Mouse (Mus musculus) neural tube, embryonic 14.5 days (tissue): ENCODE measurements around the gene Gas1. TPM values are rescaled to one million over a fixed set of nuclear protein-coding genes. Genes with fewer than 3 reads are reported as not detected.

Experiments
- ATAC-seq: fragments of 200-750 bp; cut with Nextera tagmentation; 2 replicates; pipeline ENCODE4 v1.8.0; 2017; ENCODE audit warnings: low read depth, mild to moderate bottlenecking, moderate TSS enrichment, moderate library complexity
- H3K27ac ChIP-seq: fragments of 300-500 bp; sonication (generic); 2 replicates; pipeline ENCODE4 v1.5.1; 2014; ENCODE audit warnings: low read depth, mild to moderate bottlenecking, control low read depth, low read length, moderate library complexity, mixed read lengths
- H3K27me3 ChIP-seq: fragments of 300-500 bp; sonication (generic); 2 replicates; pipeline ENCODE4 v1.6.1; 2014; ENCODE audit warnings: low read length; ENCODE audit not compliant: control insufficient read depth, insufficient read depth
- H3K36me3 ChIP-seq: fragments of 300-500 bp; sonication (generic); 2 replicates; pipeline ENCODE4 v1.6.1; 2014; ENCODE audit warnings: low read length, mixed read lengths; ENCODE audit not compliant: control insufficient read depth, insufficient read depth
- H3K4me1 ChIP-seq: fragments of 300-500 bp; sonication (generic); 2 replicates; pipeline ENCODE4 v1.6.1; 2014; ENCODE audit warnings: low read length; ENCODE audit not compliant: control insufficient read depth, insufficient read depth
- H3K4me2 ChIP-seq: fragments of 300-500 bp; sonication (generic); 2 replicates; pipeline ENCODE4 v1.6.1; 2014; ENCODE audit warnings: mild to moderate bottlenecking, low read depth, low read length, control low read depth
- H3K4me3 ChIP-seq: fragments of 300-500 bp; sonication (generic); 2 replicates; pipeline ENCODE4 v1.5.1; 2014; ENCODE audit warnings: low read depth, low read length, control low read depth, mixed read lengths
- H3K9ac ChIP-seq: fragments of 300-500 bp; sonication (generic); replicated peaks from 2 replicates; pipeline ENCODE4 v1.6.1; 2014; ENCODE audit warnings: low read depth, mild to moderate bottlenecking, control low read depth, low read length, mixed read lengths
- H3K9me3 ChIP-seq: fragments of 300-500 bp; sonication (generic); 2 replicates; pipeline ENCODE4 v1.6.1; 2016; ENCODE audit warnings: low read length; ENCODE audit not compliant: control insufficient read depth
- WGBS: fragments of 180-500 bp; shearing (Covaris S2); extraction: QIAGEN DNeasy Blood & Tissue Kit; methylation state at CpG from one replicate; pipeline ENCODE4 v1.1.7; 2014; 5-methylcytosine and 5-hydroxymethylcytosine counted together
- polyA plus RNA-seq: library from polyadenylated mRNA; unstranded; fragments of >200 nt; fragmentation: Nextera tagmentation; extraction: Ambion mirVana; gene quantifications from 2 replicates; pipeline ENCODE4 v1.2.1, GENCODE M21; 2014

The Gas1 gene
- polyA plus RNA-seq, 1 experiment from 2014 or later, result 11.5 TPM

DNA sequence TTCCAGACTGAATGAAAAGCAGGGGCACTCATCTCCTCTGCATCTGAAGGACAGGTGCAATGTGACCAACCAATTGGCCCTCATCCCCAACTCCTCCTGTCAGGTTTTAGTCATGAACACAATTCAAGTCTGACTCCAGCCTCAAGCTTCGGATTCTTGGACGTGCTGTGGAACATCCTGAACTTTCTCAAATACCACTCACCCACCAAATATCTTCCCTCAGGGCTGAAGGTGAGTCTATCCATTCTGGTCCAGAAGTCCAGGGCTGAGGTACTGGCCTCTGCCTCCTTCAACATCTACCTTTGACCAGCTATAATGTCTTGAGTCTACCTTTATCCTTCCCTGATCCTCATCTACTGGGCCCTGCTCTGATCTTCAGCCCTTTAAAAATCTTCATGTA, 8.1 kb downstream of the Gas1 start:
- no peak overlapping the region for H3K9ac ChIP-seq
- H3K36me3 ChIP-seq, result no peaks in the 10 kb centered on the region
- WGBS, result 95% methylated on average over 2 of the region's 2 CpGs
- no peaks in the 10 kb centered on the region for H3K27me3 ChIP-seq
- no peak overlapping the region for H3K4me2 ChIP-seq
- peaks cover 7% of the 10 kb centered on the region; the same call in 1 of the 2 replicates for H3K4me1 ChIP-seq
- H3K9me3 ChIP-seq, result no peaks in the 10 kb centered on the region
- no peak overlapping the region for H3K27ac ChIP-seq
- H3K4me3 ChIP-seq, result no peak overlapping the region
- ATAC-seq, result no peak

DNA sequence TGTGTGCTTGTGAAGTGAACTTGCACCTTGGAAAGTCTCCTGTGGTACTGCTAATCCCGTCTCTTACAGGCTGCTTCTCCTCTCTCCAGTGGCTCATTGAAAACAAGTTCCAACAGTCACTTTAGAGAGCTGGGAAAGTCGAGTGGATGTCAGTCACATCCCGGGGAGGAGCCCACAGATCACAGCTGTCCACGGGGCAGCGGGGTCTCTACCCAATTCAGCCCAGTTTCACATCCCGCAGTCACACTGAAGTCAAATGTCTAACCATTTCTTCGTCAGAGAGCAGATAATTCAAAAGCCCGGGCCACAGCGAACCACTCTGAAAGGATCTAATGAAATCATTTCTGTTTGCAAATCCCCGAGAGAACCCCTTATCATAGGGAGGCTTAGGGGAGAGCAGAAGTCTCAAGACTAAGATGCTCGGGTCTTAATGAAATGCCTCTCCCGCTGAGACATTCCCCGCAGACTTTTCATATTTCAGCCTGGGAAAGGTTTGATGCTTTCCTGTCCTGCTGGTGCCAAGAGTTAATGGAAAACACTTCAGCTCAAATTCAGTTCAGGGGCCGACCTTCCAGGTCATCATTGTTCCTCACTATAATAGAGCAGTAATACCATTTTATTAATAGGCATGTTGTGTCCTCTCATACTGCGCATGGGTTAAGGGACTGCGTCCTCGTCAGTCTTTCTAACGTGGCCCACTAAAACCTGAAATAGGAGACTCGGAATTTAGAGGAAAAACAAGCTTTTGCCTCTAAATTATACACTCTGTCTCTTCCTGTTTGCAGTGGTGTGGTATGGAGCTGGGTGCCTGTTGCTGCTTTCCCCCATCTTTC, 20.7 kb downstream of the Gas1 start:
- WGBS, result 26% methylated on average over 19 of the region's 19 CpGs
- Histone ChIP-seq H3K27ac (no peak overlapping the region), H3K27me3 (no peaks in the 10 kb centered on the region), H3K4me2 (no peak overlapping the region), H3K36me3 (no peaks in the 10 kb centered on the region), H3K4me3 (no peak overlapping the region), H3K9me3 (no peaks in the 10 kb centered on the region), H3K9ac (no peak overlapping the region; the same call in 1 of the 2 replicates), H3K4me1 (no peaks in the 10 kb centered on the region)
- ATAC-seq, result no peak

DNA sequence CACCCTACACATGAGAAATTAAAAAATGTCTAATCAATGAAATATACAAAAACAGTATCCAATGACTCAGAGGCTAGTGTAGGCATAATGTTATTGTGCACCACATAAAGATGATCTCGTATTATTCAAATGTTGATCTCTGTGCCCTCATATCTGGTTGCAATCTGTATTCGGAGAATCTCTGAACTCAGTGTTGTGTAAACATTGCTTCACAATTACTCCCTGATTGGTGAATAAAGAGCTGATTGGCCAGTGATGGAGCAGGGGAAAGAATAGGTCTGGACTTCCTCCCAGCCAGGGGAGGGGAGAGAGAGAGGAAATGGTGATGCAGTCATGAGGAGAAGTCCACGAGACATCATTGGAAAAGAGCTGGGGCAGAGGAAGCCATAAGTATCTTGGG, 23.0 kb downstream of the Gas1 start:
- ATAC-seq, result no peak
- no peak overlapping the region for H3K9ac ChIP-seq
- H3K36me3 ChIP-seq, result no peaks in the 10 kb centered on the region
- no peaks in the 10 kb centered on the region for H3K4me1 ChIP-seq
- no peaks in the 10 kb centered on the region for H3K9me3 ChIP-seq
- H3K27me3 ChIP-seq, result no peaks in the 10 kb centered on the region
- no peak overlapping the region for H3K4me2 ChIP-seq
- no peak overlapping the region for H3K4me3 ChIP-seq
- 92% methylated on average over 3 of the region's 3 CpGs for WGBS
- no peak overlapping the region for H3K27ac ChIP-seq

DNA sequence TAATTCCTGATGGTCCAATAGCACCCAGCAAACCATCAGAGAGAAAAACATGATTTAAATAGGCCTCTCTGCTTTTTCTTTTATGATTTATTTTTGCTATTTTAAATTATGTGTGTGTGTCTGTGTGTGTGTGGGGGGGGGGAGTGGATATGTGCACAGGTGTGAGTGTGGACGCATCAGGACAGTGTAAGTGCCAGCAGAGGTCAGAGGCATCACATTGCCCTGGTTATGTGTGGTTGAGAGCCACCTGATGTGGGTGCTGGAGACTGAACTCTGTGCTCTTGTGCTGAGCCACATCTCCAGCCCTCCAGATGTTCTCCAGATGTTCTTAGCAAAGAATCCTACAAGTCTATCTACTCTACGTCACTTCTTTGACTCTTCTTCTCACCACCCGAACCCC, 28.9 kb downstream of the Gas1 start:
- WGBS, result 88% methylated on average over 3 of the region's 3 CpGs
- Histone ChIP-seq H3K4me3 (no peak overlapping the region), H3K27ac (no peak overlapping the region), H3K9me3 (no peaks in the 10 kb centered on the region), H3K4me1 (peaks cover 7% of the 10 kb centered on the region; the same call in 1 of the 2 replicates), H3K36me3 (no peaks in the 10 kb centered on the region), H3K9ac (no peak overlapping the region), H3K4me2 (no peak overlapping the region), H3K27me3 (no peaks in the 10 kb centered on the region)
- ATAC-seq, result no peak

DNA sequence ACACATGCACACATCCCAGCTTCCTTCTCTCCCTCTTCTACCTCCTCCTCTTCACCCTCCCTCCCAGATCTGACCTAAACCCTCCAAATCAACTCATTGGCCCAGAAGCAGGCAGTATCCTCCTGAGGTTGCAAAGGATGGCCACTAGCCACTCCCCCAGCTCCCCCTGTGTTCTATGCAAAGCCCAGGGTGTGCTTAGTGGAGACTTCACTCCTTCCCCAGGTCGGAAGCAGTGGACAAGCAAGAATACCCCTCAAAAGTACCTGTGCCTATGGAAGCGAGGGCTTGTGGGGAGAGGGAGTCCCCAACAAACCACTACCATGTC, 29.3 kb downstream of the Gas1 start:
- Histone ChIP-seq H3K4me2 (no peak overlapping the region), H3K9me3 (no peaks in the 10 kb centered on the region), H3K36me3 (no peaks in the 10 kb centered on the region), H3K4me3 (no peak overlapping the region), H3K9ac (no peak overlapping the region), H3K4me1 (peaks cover 7% of the 10 kb centered on the region; the same call in 1 of the 2 replicates), H3K27me3 (no peaks in the 10 kb centered on the region), H3K27ac (no peak overlapping the region)
- 35% methylated on average over 2 of the region's 2 CpGs for WGBS
- ATAC-seq, result peak; percentile 39; the same call in 1 of the 2 replicates

DNA sequence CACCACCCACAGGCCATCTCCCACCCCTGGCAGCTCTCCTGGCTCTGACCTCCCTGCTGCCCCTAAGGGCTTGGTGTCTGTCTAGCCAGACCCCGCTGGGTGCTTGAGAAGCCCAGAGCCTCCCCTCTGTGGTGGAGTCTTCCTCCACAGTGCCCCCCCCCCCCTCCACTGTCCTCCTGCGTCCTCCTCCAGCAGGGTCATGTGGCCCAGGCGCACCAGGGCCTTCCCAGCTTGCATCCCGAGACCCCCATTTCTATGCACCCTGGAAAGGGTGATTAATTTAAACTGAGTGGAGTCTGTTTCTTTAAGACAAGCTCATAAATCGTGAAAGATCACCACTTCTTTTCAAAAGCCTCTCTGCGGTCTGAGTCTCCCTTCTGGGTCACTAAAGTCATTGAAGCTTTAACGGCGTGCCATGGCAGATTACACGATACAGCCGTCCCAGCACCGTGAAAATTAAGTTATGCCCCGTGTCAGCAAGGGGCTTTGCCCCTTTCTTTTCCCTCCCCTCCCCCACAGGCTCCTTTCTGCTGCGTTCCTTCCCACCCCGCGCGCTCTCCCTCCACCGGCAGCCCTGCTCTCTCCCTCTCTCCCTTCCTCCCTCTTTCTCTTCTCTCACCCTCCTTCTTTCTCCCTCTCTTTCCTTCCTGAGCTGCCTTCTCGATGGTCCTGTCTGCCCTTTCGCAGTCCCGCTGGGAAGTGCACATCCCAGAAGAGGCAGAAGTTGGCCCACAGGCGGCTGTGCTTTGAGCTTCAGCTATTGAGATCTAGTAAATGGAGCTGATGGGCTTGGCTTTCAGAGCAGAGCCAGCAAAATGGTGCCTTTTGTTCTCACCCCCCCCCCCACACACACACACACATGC, 29.9 kb downstream of the Gas1 start:
- ATAC-seq, result peak; percentile 72
- H3K4me2 ChIP-seq, result peak overlapping the region; percentile 53
- peak overlapping the region; percentile 37 for H3K9ac ChIP-seq
- peak overlapping the region; percentile 26 for H3K4me3 ChIP-seq
- H3K9me3 ChIP-seq, result no peaks in the 10 kb centered on the region
- H3K27me3 ChIP-seq, result no peaks in the 10 kb centered on the region
- WGBS, result 2% methylated on average over 21 of the region's 21 CpGs
- H3K27ac ChIP-seq, result peak overlapping the region; percentile 28; the same call in 1 of the 2 replicates
- H3K4me1 ChIP-seq, result peaks cover 7% of the 10 kb centered on the region; the same call in 1 of the 2 replicates
- no peaks in the 10 kb centered on the region for H3K36me3 ChIP-seq

DNA sequence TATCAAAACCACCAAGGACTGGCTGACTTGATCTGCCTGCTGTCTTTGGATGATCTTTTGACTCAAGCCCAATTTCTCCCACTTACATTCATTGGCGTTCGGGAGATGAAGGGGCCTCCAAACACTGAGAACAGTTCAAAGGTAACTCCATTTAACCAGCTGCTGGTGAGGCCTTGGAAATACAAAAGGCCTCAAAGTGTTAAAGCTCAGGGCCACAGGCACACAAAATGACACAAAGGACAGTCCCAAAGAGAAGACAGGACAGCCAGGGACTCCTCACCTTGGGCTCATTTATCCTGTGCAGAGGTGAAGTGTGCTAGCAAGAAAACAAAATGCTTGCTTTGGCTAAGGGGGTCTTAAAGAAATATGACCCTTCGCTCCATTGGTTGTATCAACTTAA, 30.9 kb downstream of the Gas1 start:
- Histone ChIP-seq H3K36me3 (no peaks in the 10 kb centered on the region), H3K4me1 (peaks cover 7% of the 10 kb centered on the region; the same call in 1 of the 2 replicates), H3K27ac (no peak overlapping the region), H3K4me3 (no peak overlapping the region), H3K27me3 (no peaks in the 10 kb centered on the region), H3K4me2 (no peak overlapping the region), H3K9me3 (no peaks in the 10 kb centered on the region), H3K9ac (no peak overlapping the region)
- WGBS, result 24% methylated on average over 3 of the region's 3 CpGs
- ATAC-seq, result no peak

DNA sequence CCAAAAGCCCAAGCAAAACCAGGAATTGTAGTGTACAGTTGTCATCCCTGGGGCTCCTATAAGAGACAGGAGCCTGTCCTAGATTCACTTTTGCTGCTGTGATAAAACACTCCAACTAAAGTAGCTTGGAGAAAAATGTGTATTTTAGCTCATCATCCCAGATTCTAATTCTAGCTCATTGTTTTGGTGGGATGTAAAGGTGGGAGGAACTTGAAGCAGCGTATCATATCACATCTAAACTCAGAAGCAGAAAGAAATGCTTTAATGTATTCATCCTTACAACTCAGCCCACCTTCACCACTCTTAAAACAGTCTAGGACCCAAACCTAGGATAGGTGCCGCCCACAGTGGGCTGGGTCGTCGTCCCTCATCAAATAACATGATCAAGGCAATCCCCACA, 40.2 kb downstream of the Gas1 start:
- no peak for ATAC-seq
- Histone ChIP-seq H3K4me1 (no peaks in the 10 kb centered on the region), H3K27ac (no peak overlapping the region), H3K4me3 (no peak overlapping the region), H3K9me3 (no peaks in the 10 kb centered on the region), H3K9ac (no peak overlapping the region), H3K27me3 (no peaks in the 10 kb centered on the region), H3K4me2 (no peak overlapping the region), H3K36me3 (no peaks in the 10 kb centered on the region)
- WGBS, result 97% methylated on average over 4 of the region's 4 CpGs

DNA sequence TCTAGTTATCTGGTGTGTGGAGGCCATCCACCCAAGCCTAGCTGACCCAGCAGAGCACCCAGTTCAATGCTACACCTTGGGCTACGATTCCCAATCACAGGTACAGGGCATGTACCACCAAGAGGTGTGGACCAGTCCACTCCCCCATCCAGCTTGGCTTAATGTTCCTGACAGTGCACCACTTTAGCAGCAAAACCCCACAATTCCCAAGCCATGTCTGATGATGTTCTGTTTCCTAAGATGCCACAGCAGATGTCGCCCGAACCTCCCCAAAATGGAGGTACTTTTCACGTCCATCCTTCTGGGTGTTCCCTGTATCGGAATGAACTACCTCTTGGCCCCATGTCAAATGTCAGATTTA, 42.7 kb downstream of the Gas1 start:
- no peaks in the 10 kb centered on the region for H3K4me1 ChIP-seq
- 86% methylated on average over 5 of the region's 5 CpGs for WGBS
- H3K9me3 ChIP-seq, result no peaks in the 10 kb centered on the region
- no peak overlapping the region for H3K4me2 ChIP-seq
- H3K27ac ChIP-seq, result no peak overlapping the region
- no peaks in the 10 kb centered on the region for H3K36me3 ChIP-seq
- H3K9ac ChIP-seq, result no peak overlapping the region
- H3K4me3 ChIP-seq, result no peak overlapping the region
- no peaks in the 10 kb centered on the region for H3K27me3 ChIP-seq
- ATAC-seq, result peak; percentile 38; the same call in 1 of the 2 replicates
